Mouse (Mus musculus) heart, postnatal 0 days (tissue): Measurements from ENCODE around the gene Flvcr2.

Experiments used
- CTCF ChIP-seq: IDR thresholded peaks from 2 replicates; pipeline ENCODE4 v1.5.1; 2016; ENCODE audit warnings: antibody characterized with exemption, control low read depth, low read depth
- EP300 ChIP-seq: IDR thresholded peaks from 2 replicates; pipeline ENCODE4 v1.6.1; 2016; ENCODE audit warnings: antibody characterized with exemption, low read depth

DNA sequence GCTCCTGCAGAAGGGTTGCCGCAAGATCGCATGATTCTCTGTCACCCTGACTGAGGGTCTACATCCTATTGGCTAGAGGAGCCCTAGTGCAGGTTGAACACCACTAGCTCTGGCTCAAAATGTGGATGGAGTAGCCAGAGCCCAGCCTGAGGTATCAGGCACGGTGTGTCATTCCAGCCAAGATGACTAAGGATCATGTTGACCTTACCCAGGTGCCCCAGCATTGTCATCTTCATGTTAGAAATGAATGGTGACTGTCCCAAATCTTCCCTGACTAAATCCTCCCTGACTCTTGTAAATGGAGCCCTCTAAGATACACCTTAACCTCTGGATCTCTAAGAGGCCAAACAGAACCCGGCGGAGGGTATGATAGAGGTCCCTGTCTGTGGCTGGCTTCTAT is 33.4 kb downstream of the Flvcr2 start:
- TF ChIP-seq CTCF, result no peak
- TF ChIP-seq EP300, result no peak
